Mouse (Mus musculus) heart, embryonic 15.5 days (tissue): ENCODE data around the gene G0s2. TPM values are rescaled to one million over a fixed set of nuclear protein-coding genes. Genes with fewer than 3 reads are reported as not detected.

ENCODE experiments used
- ATAC-seq: fragments of 200-750 bp; cut with Nextera tagmentation; replicated peaks from 2 replicates; pipeline ENCODE4 v1.8.0; 2017; ENCODE audit warnings: low read depth, moderate TSS enrichment; ENCODE audit not compliant: insufficient number of reproducible peaks, insufficient read depth, low FRiP score
- H3K27ac ChIP-seq: fragments of 300-500 bp; sonication (generic); 2 replicates; pipeline ENCODE4 v1.5.1; 2015; ENCODE audit warnings: mild to moderate bottlenecking, inconsistent platforms
- H3K27me3 ChIP-seq: fragments of 300-500 bp; sonication (generic); 2 replicates; pipeline ENCODE4 v1.6.1; 2015; ENCODE audit warnings: inconsistent platforms
- H3K36me3 ChIP-seq: fragments of 300-500 bp; sonication (generic); 2 replicates; pipeline ENCODE4 v1.6.1; 2015; ENCODE audit warnings: mild to moderate bottlenecking, inconsistent platforms
- H3K4me1 ChIP-seq: fragments of 300-500 bp; sonication (generic); replicated peaks from 2 replicates; pipeline ENCODE4 v1.6.1; 2015; ENCODE audit warnings: inconsistent platforms
- H3K4me2 ChIP-seq: fragments of 300-500 bp; sonication (generic); 2 replicates; pipeline ENCODE4 v1.6.1; 2015; ENCODE audit warnings: inconsistent platforms, mild to moderate bottlenecking, moderate library complexity
- H3K4me3 ChIP-seq: fragments of 300-500 bp; sonication (generic); 2 replicates; pipeline ENCODE4 v1.5.1; 2015; ENCODE audit warnings: mild to moderate bottlenecking, inconsistent platforms
- H3K9ac ChIP-seq: fragments of 300-500 bp; sonication (generic); 2 replicates; pipeline ENCODE4 v1.6.1; 2015; ENCODE audit warnings: mild to moderate bottlenecking, inconsistent platforms
- H3K9me3 ChIP-seq: fragments of 300-500 bp; sonication (generic); replicated peaks from 2 replicates; pipeline ENCODE4 v1.6.1; 2016; ENCODE audit warnings: inconsistent platforms
- WGBS: fragments of 180-500 bp; shearing (Covaris S2); methylation state at CpG from one replicate; pipeline ENCODE4 v1.1.7; 2015; ENCODE audit warnings: mixed read lengths; 5-methylcytosine and 5-hydroxymethylcytosine counted together
- polyA plus RNA-seq: library from polyadenylated mRNA; unstranded; fragments of >200 nt; fragmentation: Nextera tagmentation; extraction: Ambion mirVana; gene quantifications from 2 replicates; pipeline ENCODE4 v1.2.1, GENCODE M21; 2015

The G0s2 gene
- 103 and 106 TPM in 2 replicates for polyA plus RNA-seq

GRCm38 (mm10) chr1:193272916-193273601, at the start of gene G0s2:
Gene G0s2, minus strand, starts transcription at chr1:193273217.
- ATAC-seq = peak; percentile 91
- Histone ChIP-seq H3K9ac (peak within 1 kb of the TSS; percentile 87), H3K4me2 (peak within 1 kb of the TSS; percentile 73), H3K9me3 (no peaks in the 10 kb centered on the region), H3K27me3 (no peaks in the 10 kb centered on the region), H3K4me1 (peaks cover 16% of the 10 kb centered on the region), H3K36me3 (no peaks in the 10 kb centered on the region), H3K27ac (peak within 1 kb of the TSS; percentile 98), H3K4me3 (peak within 1 kb of the TSS; percentile 67)
- WGBS = under 1% methylated on average over 22 of the region's 23 CpGs

GRCm38 (mm10) chr1:193320398-193320797, 47.4 kb upstream of the G0s2 start:
- Histone ChIP-seq H3K4me1 (peaks cover 33% of the 10 kb centered on the region), H3K27me3 (no peaks in the 10 kb centered on the region)

GRCm38 (mm10) chr1:193319721-193320120, 46.7 kb upstream of the G0s2 start:
- ATAC-seq = no peak
- 40% methylated on average over 3 of the region's 3 CpGs for WGBS
- H3K9ac ChIP-seq = no peak overlapping the region
- H3K27me3 ChIP-seq = no peaks in the 10 kb centered on the region
- H3K9me3 ChIP-seq = no peaks in the 10 kb centered on the region
- H3K4me3 ChIP-seq = no peak overlapping the region
- no peak overlapping the region for H3K27ac ChIP-seq
- no peaks in the 10 kb centered on the region for H3K36me3 ChIP-seq
- no peak overlapping the region for H3K4me2 ChIP-seq
- H3K4me1 ChIP-seq = peaks cover 40% of the 10 kb centered on the region

More at GRCm38 (mm10) chr1:193320398-193320797, 47.4 kb upstream of the G0s2 start:
- no peak for ATAC-seq
- H3K36me3 ChIP-seq = no peaks in the 10 kb centered on the region
- 83% methylated on average over 8 of the region's 8 CpGs for WGBS
- H3K27ac ChIP-seq = no peak overlapping the region
- no peak overlapping the region for H3K4me3 ChIP-seq
- H3K9me3 ChIP-seq = no peaks in the 10 kb centered on the region
- no peak overlapping the region for H3K9ac ChIP-seq
- no peak overlapping the region for H3K4me2 ChIP-seq

GRCm38 (mm10) chr1:193317159-193317559, 44.1 kb upstream of the G0s2 start:
- H3K9ac ChIP-seq = no peak overlapping the region

GRCm38 (mm10) chr1:193316358-193316750, 43.3 kb upstream of the G0s2 start:
- 37% methylated on average over 9 of the region's 9 CpGs for WGBS
- Histone ChIP-seq H3K36me3 (no peaks in the 10 kb centered on the region), H3K27me3 (no peaks in the 10 kb centered on the region), H3K9me3 (no peaks in the 10 kb centered on the region), H3K9ac (no peak overlapping the region), H3K27ac (peak overlapping the region; percentile 95), H3K4me3 (no peak overlapping the region), H3K4me1 (peaks cover 49% of the 10 kb centered on the region), H3K4me2 (no peak overlapping the region)
- no peak; the same call in 1 of the 2 replicates for ATAC-seq

More at GRCm38 (mm10) chr1:193317159-193317559, 44.1 kb upstream of the G0s2 start:
- peak; percentile 86 for ATAC-seq
- Histone ChIP-seq H3K4me1 (peaks cover 43% of the 10 kb centered on the region), H3K27ac (peak overlapping the region; percentile 91), H3K4me2 (no peak overlapping the region), H3K36me3 (no peaks in the 10 kb centered on the region), H3K4me3 (no peak overlapping the region), H3K27me3 (no peaks in the 10 kb centered on the region), H3K9me3 (no peaks in the 10 kb centered on the region)
- WGBS = 15% methylated on average over 6 of the region's 6 CpGs

- Histone ChIP-seq H3K27ac (peak overlapping the region; percentile 95), H3K27me3 (no peaks in the 10 kb centered on the region), H3K9me3 (no peaks in the 10 kb centered on the region), H3K9ac (no peak overlapping the region), H3K4me1 (peaks cover 52% of the 10 kb centered on the region), H3K4me2 (no peak overlapping the region), H3K4me3 (no peak overlapping the region), H3K36me3 (no peaks in the 10 kb centered on the region)
- WGBS = 29% methylated on average over 5 of the region's 5 CpGs
- peak; percentile 86 for ATAC-seq
Measured at GRCm38 (mm10) chr1:193315705-193316357, 42.8 kb upstream of the G0s2 start.

GRCm38 (mm10) chr1:193311596-193311995, 38.6 kb upstream of the G0s2 start:
- no peaks in the 10 kb centered on the region for H3K27me3 ChIP-seq
- H3K4me1 ChIP-seq = peaks cover 35% of the 10 kb centered on the region
- H3K27ac ChIP-seq = no peak overlapping the region
- H3K9ac ChIP-seq = no peak overlapping the region
- H3K36me3 ChIP-seq = no peaks in the 10 kb centered on the region
- 58% methylated on average over 1 of the region's 1 CpGs for WGBS
- H3K9me3 ChIP-seq = no peaks in the 10 kb centered on the region
- H3K4me2 ChIP-seq = no peak overlapping the region
- no peak overlapping the region for H3K4me3 ChIP-seq
- ATAC-seq = no peak

- no peak for ATAC-seq
- 85% methylated on average over 3 of the region's 3 CpGs for WGBS
- Histone ChIP-seq H3K9ac (no peak overlapping the region), H3K4me3 (no peak overlapping the region), H3K9me3 (no peaks in the 10 kb centered on the region), H3K36me3 (no peaks in the 10 kb centered on the region), H3K27me3 (no peaks in the 10 kb centered on the region), H3K4me1 (peaks cover 25% of the 10 kb centered on the region), H3K4me2 (no peak overlapping the region), H3K27ac (no peak overlapping the region)
Measured at GRCm38 (mm10) chr1:193310519-193311085, 37.6 kb upstream of the G0s2 start.

GRCm38 (mm10) chr1:193309785-193310518, 36.9 kb upstream of the G0s2 start:
- Histone ChIP-seq H3K4me2 (no peak overlapping the region), H3K36me3 (no peaks in the 10 kb centered on the region), H3K4me1 (peaks cover 19% of the 10 kb centered on the region), H3K27me3 (no peaks in the 10 kb centered on the region), H3K9ac (no peak overlapping the region), H3K27ac (no peak overlapping the region), H3K4me3 (no peak overlapping the region), H3K9me3 (no peaks in the 10 kb centered on the region)
- no peak for ATAC-seq
- WGBS = 47% methylated on average over 1 of the region's 1 CpGs

- no peak overlapping the region for H3K4me3 ChIP-seq
- 88% methylated on average over 2 of the region's 2 CpGs for WGBS
- no peak for ATAC-seq
Measured at GRCm38 (mm10) chr1:193306832-193307231, 33.8 kb upstream of the G0s2 start.

GRCm38 (mm10) chr1:193305386-193305785, 32.4 kb upstream of the G0s2 start:
- Histone ChIP-seq H3K27ac (no peak overlapping the region), H3K9ac (no peak overlapping the region), H3K4me1 (peaks cover 8% of the 10 kb centered on the region), H3K4me2 (no peak overlapping the region), H3K9me3 (no peaks in the 10 kb centered on the region), H3K4me3 (no peak overlapping the region), H3K36me3 (no peaks in the 10 kb centered on the region), H3K27me3 (0 out of 2 replicates have a peak, but pooled peaks cover 5% of the 10 kb centered on the region)
- 53% methylated on average over 7 of the region's 7 CpGs for WGBS
- no peak for ATAC-seq

More at GRCm38 (mm10) chr1:193306832-193307231, 33.8 kb upstream of the G0s2 start:
- Histone ChIP-seq H3K4me2 (no peak overlapping the region), H3K9me3 (no peaks in the 10 kb centered on the region), H3K27me3 (no peaks in the 10 kb centered on the region), H3K27ac (no peak overlapping the region), H3K9ac (no peak overlapping the region), H3K36me3 (no peaks in the 10 kb centered on the region), H3K4me1 (peaks cover 12% of the 10 kb centered on the region)
